Mouse (Mus musculus): ENCODE results near the gene Hist1h2bp.
"Not testable (repeated sequence)": the region's sequence is repeated elsewhere in the genome, so short reads cannot be mapped to it uniquely, and the experiment has no call there.

The Hist1h2bp gene

DNA sequence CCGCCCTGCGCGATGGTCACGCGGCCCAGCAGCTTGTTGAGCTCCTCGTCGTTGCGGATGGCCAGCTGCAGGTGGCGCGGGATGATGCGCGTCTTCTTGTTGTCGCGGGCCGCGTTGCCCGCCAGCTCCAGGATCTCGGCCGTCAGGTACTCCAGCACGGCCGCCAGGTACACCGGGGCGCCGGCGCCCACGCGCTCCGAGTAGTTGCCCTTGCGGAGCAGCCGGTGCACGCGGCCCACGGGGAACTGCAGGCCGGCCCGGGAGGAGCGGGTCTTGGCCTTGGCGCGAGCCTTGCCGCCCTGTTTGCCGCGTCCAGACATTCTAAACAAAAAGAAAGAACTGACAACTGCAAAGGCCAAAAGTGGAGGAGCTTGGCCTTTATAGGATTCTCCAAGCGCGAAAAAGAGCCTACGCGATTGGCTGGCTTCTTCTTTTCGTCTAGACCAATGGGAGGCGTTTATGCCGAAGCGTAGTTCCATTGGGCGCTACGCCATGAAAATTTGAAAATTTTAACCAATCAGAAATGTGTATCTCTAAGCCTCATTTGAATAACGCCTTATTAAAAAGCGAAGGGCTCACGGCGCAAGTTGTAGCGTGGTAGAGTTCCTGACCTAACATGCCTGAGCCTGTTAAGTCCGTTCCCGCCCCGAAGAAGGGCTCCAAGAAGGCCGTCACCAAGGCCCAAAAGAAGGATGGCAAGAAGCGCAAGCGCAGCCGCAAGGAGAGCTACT is at the start of gene Hist1h2bp, which contains the start of gene Hist1h2an:
Gene Hist1h2bp (plus strand): TSS at position 563 of the 731 bp plus-strand sequence.
Gene Hist1h2an (minus strand): TSS at position 320 of the 731 bp plus-strand sequence.
- peak; percentile 62 for DNase-seq (ENCODE audit: low spot score)

GRCm38 (mm10) chr13:21745006-21745405 is 42.3 kb upstream of the Hist1h2bp start:
- DNase-seq (ENCODE audit: low spot score) = no peak

DNA sequence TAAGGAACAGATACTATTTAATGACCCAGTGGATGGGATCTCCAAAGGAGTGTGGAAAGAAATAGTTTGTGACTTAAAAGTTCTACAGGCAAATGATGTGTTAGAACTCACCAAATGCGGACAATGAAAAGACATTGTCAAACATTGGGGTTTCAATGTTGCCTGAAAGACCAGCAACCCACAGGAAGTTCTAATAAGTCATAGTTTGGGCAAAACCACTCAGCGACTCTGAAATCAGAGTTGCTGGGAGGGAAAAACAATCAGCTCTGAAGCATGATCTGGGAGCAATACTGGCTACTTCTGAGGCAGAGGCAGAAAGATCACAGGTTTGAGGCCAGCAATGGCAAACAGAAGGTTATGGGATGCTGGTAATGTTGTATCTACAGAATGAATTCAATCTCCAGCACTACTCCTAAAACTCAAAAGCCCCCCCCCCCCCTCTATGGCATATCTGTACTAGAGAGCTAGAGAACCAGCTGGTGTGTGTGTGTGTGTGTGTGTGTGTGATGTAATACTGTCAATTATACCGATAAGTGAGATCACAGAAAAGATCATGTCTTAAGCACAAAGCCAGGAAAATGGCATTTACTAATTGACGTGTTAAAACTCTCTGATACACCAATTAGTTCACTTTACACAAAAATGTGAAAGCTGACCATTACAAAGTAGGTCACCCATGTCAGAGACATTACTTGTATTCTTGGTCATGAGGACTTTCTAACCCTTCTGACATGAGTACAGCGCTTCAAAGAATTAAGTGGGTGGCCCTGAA is 37.7 kb upstream of the Hist1h2bp start:
- DNase-seq (ENCODE audit: low spot score) = no peak

DNA sequence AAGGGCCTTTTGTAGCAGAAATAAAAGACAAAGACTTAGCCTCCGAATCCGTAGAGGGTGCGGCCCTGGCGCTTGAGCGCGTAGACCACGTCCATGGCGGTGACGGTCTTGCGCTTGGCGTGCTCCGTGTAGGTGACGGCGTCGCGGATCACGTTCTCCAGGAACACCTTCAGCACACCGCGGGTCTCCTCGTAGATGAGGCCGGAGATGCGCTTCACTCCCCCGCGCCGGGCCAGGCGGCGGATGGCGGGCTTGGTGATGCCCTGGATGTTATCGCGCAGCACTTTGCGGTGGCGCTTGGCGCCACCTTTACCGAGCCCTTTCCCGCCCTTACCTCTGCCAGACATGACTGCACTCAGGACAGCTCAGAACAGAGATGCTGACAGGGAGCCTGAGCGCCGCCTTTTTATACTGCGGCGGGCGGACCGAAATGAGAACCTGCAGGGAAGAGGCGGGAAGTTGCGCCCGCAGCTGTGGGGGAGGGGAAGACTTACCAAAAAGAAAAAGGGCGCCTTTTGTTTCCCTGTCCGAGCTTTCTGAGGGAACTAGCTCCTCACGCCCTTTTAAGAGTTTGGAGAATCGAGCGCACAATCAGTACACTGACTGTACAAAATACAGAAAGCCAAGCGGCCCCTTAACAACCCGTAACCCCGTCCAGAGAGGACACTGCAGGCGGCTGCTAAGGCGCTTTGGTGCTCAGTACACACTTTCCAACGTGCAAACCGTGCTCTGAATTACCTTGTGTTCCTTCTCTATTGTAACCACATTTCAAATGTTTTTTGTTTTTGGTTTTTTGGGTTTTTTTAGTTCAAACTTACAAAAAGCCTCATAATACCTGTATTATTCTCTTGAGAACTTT is 36.9 kb upstream of the Hist1h2bp start, which contains the start of gene Hist1h4k:
Gene Hist1h4k (minus strand): TSS at position 347 of the 859 bp plus-strand sequence.
- DNase-seq (ENCODE audit: low spot score) = peak; percentile 88

DNA sequence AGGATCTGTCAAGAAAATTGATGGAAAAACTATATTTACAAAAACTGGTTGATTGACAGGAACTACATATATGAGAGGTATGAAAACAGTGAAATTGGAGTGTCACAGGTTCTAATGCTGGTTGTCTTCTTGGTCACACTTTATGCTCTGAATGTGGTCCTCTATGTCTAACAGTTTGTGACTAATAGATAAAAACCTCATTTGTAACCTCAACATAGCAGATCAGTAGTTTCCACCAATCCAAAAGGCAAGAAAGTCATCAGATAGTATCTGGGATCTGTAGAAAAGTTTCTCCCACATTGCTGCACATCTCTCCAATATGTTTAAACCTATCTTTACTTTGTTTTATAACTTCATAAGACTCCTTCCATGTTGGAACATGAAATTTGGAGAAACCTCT is 35.8 kb upstream of the Hist1h2bp start:
- no peak for DNase-seq (ENCODE audit: low spot score)

- DNase-seq (ENCODE audit: low spot score) = no peak
Measured at GRCm38 (mm10) chr13:21751827-21752226, 35.4 kb upstream of the Hist1h2bp start.

- DNase-seq (ENCODE audit: low spot score) = no peak
Measured at GRCm38 (mm10) chr13:21752356-21752755, 34.9 kb upstream of the Hist1h2bp start.

- no peak for DNase-seq (ENCODE audit: low spot score)
Measured at GRCm38 (mm10) chr13:21753051-21753523, 34.2 kb upstream of the Hist1h2bp start.

- DNase-seq (ENCODE audit: low spot score) = peak; percentile 23
Measured at GRCm38 (mm10) chr13:21753524-21754285, 33.6 kb upstream of the Hist1h2bp start, which contains the start of the genes Hist1h2ak and Hist1h2bn. TSS of gene Hist1h2ak (minus strand) at chr13:21753827. TSS of gene Hist1h2bn (plus strand) at chr13:21754123.

- not testable (repeated sequence) for DNase-seq (ENCODE audit: low spot score)
Measured at GRCm38 (mm10) chr13:21754294-21755001, 32.8 kb upstream of the Hist1h2bp start.

DNA sequence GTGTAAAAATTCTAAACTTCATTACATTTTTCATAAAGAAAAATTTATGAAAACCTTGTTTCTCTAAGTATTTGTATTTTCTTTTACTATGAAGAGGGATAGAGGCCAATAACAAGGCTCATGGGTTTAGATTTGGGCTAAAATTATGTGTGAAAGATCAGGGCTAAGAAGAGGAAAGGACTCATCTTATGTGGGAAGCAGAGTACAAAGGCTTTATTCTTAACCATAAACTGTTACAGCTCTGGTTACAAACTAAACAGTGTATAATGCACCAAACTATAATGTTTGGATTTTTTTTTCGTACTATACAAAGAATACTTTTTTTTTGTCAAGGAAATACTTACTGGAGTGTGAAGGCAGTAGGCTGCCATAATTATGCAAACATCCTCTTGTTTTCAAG is 31.6 kb upstream of the Hist1h2bp start:
- DNase-seq (ENCODE audit: low spot score) = no peak

DNA sequence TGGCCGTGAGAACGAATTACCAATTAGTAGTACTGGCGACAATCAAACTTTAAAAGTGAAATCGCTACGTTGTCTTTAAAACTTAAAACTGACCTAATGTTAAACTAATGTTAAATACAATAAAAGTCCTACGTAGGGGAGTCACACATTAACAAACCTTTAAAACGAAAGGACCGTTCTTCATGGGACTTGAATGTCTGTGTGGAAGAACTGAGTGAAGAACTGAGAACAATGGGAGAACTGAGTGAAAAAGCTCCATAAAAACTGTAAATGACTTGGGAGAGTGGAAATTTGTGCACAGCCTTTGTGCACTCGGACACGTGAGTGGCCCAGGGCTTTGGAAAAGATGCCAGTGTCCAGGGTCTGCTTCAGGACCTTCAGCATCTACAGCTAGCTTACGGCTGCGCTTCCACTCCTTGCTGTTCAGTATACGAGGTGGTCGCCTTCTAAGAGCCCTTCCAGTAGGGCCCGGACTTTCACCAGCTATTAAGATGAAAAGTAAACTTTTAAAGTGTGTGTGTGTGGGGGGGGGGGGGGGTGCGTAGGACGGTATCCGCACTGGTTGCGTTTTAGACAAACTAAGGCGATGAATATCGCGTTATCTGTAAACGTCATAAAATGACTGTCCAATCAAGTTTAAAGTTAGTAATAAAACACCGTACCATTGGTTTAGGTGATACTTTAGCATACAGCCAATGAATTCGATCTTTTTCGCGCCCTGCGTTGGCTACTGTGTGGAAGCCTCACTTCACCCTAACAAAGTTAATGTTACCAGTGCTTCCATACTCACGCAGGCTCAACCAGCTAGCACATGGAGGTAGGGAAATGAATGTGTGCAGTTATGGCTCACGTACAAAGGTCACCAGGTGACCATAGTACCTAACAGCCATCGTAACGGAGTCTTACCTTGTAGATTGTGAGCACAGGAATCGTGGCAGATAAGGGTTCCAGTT is 8.2 kb upstream of the Hist1h2bp start:
- peak; percentile 35 for DNase-seq (ENCODE audit: low spot score)

DNA sequence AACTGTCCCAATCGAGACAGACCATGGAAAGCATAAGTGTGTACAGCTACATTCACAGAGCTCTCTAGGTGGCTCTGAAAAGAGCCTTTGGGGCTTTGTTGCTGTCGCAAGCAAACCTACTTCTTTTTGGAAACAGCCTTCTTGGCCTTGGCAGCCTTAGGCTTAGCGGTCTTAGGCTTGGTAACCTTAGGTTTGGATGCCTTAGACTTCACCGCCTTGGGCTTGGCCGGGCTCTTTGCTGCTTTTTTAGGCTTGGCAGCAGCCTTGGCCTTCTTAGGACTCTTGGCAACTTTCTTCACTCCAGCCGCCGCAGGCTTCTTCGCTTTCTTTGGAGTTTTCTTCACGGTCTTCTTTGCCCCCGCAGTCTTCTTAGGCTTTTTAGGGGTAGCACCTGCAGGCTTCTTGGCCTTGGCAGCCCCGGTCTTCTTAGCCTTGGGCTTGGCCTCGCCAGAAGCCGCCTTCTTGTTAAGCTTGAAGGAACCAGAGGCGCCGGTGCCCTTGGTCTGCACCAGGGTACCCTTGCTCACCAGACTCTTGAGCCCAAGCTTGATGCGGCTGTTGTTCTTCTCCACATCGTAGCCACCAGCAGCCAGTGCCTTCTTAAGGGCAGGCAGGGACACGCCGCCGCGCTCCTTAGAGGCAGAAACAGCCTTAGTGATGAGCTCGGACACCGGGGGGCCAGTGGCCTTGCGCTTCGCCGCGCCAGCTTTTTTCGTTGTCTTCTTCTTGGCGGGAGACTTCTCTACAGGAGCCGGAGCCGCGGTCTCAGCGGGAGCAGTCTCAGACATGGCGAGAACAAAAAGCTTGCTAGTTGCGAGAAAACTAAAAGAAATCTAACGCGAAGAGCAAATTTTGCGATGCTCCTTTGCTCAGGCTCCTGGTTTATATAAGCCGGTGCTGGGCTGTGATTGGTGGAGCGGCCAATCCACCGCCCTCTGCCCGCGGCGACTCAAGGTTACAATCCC is 7.2 kb upstream of the Hist1h2bp start, which contains the start of gene Hist1h1b:
Gene Hist1h1b (minus strand): TSS at position 859 of the 965 bp plus-strand sequence.
- DNase-seq (ENCODE audit: low spot score) = peak; percentile 45

GRCm38 (mm10) chr13:21781021-21781555 is 6.2 kb upstream of the Hist1h2bp start:
- DNase-seq (ENCODE audit: low spot score) = no peak

DNA sequence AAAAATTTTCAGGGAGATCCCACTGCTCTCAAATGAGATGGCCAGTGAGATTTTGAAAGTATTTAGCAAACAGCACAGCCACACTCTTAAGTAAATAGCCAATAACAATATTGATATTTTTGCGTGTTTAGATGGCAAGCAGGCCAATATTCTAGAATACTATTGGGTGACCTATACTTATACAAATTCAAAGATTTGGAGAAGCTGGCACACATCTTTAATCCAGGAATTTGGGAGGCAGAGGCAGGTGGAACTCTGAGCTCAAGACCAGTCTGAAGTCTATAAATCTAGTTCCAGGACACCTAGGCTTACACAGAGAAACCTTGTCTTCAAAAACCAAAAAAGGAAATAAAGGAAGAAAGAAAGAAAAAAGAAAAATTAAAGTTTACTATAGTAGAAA is 5.6 kb upstream of the Hist1h2bp start:
- DNase-seq (ENCODE audit: low spot score) = no peak

- DNase-seq (ENCODE audit: low spot score) = not testable (repeated sequence)
Measured at GRCm38 (mm10) chr13:21782361-21783254, 4.7 kb upstream of the Hist1h2bp start.

DNA sequence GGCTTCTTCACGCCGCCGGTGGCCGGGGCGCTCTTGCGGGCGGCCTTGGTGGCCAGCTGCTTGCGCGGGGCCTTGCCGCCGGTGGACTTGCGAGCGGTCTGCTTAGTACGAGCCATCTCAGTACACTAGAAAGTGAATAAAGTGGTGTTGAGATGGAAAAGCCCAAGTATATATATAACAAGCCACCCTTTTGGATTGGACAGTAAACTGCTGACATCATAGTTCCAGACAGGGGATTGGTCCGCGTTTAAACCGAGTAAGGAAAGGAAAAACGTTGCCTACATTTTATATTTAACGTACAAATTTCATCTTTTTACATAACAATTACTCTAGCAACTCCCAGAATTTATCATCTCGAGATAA is 4.0 kb upstream of the Hist1h2bp start, which contains the start of gene Hist1h3i:
Gene Hist1h3i (minus strand): TSS at position 116 of the 363 bp plus-strand sequence.
- DNase-seq (ENCODE audit: low spot score) = peak; percentile 18
